Mouse (Mus musculus): ENCODE data around the gene Hcn2.
A peak's percentile ranks its signal among the peaks of the same experiment; 100 is the strongest.
"Not testable (repeated sequence)": the region's sequence is repeated elsewhere in the genome, so short reads cannot be mapped to it uniquely, and the experiment has no call there.

The Hcn2 gene

DNA sequence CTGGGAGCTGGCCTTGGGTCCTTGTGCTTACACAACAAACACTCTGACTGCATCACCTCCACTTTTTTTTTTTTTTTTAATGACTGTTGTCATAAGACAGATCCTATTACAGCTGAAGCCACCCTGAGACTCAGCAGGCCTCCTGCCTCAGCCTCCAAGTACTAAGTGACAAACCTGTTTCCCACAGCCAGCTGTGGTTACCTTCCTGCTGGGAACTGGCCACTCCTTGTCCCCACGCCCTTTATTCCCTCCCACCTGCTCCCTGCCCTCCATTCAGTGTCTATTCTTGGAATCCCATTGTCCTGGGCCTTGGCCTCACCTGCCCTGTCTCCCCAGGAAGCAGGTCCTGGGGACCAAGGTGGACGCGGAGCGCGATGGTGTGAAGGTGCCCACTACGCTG, 28.9 kb upstream of the Hcn2 start:
- no peak for DNase-seq (ENCODE audit: low read depth)

DNA sequence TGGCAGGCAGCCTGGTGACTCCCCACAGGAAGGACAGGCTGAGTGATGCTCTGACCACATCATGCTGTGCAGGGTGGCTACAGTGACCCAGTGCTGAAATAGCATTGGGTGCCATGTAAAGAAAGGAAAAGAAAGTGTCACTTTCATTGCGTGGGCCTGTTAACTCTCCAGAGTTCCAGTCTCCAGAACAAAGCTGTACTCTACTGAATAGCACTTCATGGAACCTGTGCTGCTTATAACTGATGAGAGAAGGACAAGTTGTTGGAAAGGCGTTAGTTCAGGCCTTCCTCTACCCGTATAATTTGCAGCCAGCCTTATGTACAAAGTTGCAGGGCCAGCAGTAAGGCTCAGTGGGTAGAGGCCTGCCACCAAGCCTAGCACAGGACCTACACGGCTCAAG, 27.7 kb upstream of the Hcn2 start, which contains the start of gene Gzmm:
Gene Gzmm, plus strand, starts transcription at position 301 of the 400 bp plus-strand sequence.
- DNase-seq (ENCODE audit: low read depth), result no peak

DNA sequence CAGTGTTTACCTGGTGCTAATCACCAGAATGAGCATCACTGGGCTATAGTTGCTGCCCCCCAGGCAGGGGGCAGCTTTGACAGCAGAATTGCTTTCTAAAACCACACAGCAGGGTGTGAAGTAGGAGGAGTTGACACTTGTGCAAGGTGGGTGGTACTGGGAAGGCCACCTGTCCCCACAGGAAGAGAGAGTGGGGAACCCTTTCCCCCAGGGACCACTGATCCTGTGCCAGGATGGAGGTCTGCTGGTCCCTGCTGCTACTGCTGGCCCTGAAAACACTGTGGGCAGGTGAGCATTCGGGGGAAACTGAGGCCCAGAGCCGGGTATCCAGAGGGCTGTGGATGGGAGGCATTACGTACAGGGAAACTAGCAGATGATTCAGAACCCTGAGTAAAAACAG, 27.3 kb upstream of the Hcn2 start:
- no peak for DNase-seq (ENCODE audit: low read depth)

DNA sequence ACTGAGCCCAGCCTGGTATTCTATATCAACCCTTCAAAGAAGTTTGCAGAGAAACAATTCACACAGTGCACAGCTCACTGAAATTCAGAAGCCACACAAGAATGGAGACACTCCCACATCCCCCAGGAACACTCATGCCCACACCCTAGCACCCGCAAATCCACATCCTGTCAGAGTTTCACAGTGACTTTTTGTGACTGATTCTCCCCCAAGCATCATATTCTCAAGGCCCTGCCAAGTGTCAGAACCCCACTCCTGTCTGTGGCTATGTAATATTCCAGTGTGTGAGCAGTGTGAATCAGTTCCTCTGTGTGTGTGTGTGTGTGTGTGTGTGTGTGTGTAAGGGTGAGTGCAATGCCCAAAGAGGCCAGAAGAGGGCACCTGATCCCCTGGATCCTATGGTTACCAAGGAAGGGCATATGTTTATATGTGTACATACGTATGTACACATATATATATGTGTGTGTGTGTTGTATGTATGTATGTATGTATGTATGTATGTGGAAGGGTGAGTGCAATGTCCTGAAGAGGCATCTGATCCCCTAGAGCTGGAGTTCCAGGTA, 24.4 kb upstream of the Hcn2 start:
- DNase-seq (ENCODE audit: low read depth), result peak; percentile 47

DNA sequence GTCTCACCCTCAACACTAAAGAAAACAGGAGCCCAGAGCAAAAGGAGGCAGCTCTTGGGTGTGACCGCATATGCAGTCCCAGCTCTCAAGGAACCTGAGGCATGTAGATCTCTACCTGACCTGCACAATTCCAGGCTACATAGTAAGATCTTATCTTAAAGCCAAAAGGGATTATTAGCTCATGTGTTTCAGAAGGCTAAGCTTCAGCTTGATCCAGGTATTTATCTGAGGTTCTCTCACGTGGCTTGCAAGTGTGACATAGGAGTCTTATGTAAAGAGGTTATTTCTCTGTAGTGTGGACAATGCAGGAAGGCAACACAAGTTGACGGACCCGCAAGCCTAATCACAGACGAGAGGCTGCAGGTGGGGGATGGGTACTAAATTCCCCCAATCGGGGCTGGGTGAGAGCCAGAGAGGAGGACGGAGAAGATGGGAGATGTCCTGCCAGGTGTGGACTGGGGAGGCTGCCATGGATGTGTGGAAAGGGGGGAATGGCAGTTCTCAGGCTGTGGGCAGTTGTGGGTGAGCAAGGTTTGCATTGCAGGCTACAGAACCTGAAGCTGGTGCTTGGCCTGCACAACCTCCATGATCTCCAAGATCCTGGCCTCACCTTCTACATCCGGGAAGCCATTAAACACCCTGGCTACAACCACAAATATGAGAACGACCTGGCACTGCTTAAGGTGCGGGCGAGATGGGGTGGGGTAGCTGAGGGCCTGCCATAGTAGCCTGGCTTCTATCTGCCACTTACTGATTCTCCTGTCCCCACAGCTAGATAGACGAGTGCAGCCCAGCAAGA, 22.7 kb upstream of the Hcn2 start:
- no peak for DNase-seq (ENCODE audit: low read depth)

DNA sequence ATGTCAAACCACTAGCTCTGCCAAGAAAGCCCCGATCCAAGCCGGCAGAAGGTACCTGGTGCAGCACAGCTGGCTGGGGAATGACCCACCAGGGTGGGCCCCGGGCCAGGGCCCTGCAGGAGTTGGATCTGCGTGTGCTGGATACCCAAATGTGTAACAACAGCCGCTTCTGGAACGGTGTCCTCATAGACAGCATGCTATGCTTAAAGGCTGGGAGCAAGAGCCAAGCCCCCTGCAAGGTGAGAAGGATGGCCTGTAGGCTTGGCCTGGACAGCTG, 22.1 kb upstream of the Hcn2 start:
- no peak for DNase-seq (ENCODE audit: low read depth)

DNA sequence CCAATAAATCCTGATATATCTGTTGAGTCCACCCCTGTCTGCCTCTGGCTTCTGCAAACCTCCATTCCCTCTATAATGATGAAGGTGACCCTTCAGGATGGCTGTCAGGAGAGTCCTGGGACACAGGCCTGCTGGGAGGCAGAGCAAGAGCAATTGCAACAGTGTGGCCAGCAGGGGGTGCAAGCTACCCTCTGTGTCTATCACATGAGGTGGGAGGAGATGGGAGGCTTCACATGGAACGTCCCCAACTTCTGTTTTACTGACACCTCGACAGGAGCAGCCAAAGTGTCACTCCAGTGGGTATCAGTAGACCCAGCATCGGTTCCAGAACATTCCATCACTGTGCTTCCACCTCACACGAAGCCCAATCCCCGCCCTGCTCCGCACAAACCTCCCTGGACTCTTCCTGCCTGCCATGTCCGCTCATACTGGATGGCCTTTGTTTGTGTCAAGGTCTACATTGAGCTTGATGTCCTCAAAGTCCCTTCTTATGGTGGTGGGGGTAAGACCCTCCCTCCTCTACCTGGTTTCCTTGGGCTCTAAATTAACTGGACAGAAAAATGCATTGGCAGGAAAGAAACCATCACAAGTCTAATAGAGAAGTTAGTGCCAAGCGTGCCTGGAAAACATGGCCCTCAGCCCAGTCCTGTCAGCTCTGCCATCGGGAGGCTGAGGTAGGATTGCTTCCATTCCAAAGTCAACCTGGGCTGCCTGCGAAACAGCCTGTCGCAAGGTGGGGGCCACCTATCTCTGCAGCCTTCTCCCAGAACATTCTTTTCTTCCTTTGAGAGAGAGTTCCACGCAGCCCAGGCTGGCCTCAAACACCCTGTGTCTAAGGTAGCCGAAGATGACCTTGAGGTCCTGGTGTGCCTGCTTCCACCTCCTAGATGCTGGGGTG, 21.0 kb upstream of the Hcn2 start:
- DNase-seq (ENCODE audit: low read depth), result peak; percentile 79

DNA sequence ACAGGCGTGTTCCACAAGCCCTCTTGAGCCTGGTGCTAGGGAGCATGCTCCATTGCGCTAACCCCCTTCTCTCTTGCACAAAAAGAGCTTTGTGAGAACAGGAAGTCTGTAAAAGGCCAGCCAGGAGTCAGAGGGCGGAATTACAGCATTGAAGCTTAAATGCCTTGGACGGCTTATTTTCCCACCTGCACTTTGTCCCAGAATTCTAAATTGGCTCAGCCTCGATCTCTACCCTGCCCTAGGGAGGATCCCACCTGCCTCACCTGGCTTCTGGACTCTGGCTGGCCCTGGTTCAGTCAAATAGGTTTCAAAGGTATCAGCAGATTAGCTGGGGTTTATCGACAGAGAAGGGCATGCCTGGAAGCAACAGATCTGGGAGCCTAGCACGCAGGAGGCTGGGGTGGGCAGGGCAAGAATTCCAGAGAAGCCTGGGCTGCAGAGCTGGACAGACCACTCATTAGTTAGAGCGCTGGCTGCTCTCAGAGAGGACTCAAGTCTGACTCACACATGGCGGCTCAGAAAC, 20.2 kb upstream of the Hcn2 start:
- no peak for DNase-seq (ENCODE audit: low read depth)

DNA sequence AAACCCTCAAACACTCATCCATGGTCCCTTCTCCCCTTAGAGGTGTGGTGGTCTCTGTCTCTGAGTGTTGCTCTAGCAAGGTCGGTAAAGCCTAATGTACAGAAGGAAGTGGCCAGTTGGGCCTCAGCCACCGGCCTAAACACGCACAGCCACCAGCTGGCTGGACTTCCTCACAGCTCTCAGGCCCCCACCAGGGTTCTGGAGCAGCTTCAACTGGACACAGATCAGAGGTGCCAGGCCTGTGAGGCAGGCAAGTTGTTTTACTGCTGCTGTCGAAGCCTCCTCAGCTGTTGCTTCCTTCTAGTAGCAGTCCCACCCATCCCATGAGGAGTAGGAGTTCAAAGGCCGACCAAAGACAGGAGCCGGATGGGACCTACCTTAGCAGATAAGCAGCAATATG, 18.5 kb upstream of the Hcn2 start:
- DNase-seq (ENCODE audit: low read depth), result no peak

DNA sequence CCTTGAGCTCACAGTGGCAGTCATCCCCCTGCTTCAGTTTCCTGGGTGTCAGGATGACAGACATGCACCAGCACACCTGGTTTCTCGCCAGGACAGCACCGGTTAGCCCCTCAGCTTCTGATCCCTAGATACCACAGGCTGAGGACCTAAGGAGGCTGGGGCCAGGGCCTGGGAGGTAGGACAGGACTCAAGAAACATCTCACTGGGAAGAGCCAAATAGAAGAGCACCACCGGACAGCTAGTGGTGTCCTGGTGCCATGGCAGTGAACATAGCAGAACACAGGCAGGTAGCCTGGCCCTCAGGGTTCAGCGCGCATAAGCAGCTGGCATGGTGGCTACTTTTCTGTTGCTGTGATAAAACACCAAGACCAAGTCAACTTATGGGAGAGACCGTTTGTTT, 18.0 kb upstream of the Hcn2 start:
- no peak for DNase-seq (ENCODE audit: low read depth)

DNA sequence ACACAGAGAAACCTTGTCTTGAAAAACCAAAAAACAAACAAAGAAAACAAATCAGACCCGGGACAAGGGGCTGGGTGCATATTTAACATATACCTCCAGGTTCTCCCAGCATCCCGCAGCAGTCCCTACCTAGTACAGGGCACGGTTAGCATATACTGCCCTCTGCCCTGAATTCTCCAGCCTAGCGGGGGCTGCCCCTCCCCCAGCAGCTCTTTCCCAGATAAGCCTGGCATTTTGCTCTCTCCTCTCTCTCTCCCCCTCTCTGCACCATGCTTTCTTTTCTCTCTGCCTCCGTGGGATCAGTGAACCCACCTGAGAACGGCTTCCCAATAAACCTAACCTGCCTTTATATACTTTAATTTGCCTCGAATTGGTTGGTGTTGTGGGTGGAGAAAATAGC, 15.8 kb upstream of the Hcn2 start:
- no peak for DNase-seq (ENCODE audit: low read depth)

DNA sequence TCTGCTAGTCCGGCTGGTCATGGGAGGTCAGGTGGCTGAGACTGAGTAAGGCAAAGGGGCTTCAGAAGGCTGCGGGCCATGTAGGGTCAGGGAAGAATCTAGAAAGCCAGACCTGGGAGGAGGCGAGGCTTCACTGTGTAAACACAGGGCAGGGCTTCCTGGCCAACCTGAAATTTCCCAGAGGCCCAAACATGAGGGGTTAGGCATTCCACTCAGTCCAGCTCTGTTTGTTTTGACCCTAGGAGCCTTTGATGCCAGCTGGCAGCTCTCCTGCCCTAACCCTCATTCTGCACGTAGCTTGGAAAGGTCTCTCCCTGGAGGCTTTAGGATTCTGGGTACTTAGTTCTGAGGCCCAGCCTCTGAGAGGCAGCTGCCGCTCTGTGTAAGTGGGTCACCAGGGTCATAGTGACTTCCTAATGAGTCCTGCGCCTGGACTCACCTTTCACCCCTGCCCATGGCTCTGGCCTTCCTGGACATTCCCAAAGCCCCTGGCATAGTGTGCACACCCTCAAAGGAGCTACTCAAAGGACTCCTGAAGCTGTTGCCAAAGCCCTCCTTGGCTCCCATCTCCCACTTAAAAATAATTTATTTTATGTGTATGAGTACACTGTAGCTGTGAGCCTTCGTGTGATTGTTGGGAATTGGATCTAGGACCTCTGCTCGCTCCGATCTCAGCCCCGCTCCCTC, 14.8 kb upstream of the Hcn2 start:
- DNase-seq (ENCODE audit: low read depth), result no peak

DNA sequence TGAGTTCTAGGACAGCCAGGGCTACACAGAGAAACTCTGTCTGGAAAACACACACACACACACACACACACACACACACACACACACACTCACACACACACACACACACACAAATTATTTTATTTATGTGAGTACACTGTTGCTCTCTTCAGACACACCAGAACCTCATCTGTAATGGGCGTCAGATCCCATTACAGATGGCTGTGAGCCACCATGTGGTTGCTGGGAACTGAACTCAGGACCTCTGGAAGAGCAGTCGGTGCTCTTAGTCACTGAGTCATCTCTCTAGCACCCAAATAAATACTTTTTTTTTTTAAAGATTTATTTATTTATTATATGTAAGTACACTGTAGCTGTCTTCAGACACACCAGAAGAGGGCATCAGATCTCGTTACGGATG, 13.5 kb upstream of the Hcn2 start:
- DNase-seq (ENCODE audit: low read depth), result not testable (repeated sequence)

DNA sequence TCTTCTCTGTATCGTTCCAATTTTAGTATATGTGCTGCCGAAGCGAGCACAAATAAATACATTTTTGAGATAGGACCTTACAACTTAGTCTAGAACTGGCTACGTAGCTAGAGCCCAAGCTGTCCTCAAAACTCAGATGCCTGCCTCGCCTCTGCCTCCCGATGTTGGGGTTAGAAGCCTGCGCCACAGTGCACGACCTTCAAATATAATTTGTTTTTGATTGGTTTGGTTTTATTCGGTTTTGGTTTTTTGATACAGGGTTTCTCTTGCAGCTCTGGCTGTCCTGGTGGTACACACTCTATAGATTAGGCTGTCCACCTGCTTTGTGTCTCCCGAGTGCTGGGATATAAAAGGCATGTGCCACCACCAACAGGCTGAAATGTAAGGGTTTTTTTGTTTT, 12.9 kb upstream of the Hcn2 start:
- no peak for DNase-seq (ENCODE audit: low read depth)

DNA sequence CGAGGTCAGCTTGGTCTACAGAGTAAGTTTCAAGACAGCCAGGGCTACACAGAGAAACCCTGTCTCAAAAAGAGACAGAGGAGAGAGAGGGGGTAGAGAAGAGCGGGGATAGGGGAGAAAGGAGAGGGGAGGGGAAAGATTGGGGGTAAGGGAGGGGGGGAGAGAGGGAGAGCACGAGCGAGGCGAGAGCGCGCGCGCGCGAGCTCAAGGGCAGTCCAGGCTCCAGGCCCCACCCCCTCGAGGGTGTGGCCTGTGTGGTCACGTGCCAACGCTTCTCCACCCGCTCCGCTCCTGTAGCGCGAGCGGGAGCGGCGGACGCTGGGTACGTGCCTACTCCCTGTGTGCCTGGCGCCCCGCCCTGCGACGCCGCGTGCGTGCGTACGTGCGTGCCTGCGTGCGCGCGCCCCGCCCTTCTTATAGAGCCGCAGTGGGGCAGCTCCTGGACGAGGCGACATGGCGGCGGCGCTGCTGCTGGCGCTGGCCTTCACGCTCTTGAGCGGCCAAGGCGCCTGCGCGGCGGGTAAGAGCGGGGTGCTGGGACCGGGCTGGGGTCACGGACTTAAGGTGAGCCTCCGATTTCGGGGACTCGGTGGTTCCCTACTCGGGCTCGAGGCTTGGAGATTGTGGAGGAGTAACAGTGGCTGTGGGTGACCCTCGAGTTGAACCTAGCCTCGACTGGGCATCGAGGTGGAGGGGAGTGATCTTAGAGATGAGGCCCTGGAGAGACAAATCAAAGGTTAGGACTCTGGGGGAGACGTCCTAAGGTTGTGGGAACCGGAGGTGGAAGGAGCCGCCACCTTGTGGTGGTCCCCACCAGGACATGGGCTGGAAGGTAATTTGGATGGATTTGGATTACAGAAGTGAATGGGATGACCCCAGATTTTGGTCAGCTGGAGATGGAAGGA, 12.1 kb upstream of the Hcn2 start, which contains the start of gene Bsg:
Gene Bsg, plus strand, starts transcription at position 427 of the 905 bp plus-strand sequence.
- DNase-seq (ENCODE audit: low read depth), result peak; percentile 99

DNA sequence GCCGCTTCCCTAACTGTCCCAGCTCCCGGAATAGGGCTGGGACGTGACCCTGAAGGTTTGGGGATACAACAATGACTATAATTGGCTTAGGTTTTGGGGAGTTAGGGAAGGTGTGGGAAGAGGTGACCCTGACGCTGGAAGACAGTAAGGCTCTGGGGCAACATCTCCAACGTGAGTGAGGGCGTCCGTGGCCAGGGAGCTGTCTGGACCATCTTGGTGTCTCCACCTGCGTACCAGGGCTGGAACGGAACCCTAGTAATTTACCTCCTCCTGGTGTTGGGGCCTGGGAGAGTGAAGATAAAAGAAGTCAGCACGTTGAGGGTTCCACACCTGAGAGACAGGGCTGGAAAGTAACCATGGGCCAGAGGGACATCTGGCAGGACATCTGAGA, 11.5 kb upstream of the Hcn2 start:
- peak; percentile 26 for DNase-seq (ENCODE audit: low read depth)

DNA sequence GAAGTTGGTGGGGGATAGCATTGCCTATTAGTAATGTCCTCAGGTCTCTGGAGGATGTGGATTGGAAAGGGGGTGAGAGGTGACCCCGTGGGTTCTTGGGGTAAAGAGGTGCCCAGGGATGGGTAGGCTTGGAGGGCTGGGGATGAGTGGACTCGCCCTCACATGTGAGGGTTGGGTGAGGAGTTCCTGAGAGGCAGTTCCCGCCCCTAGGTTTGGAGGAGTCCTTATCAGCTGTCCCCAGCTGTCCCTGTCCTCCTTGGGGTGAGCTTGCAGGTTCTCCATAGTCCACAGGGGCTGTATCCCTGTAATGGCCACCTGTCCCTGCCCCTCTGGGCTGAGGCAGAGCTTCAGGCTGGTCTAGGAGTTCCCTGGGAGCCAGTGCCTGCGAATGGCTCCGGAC, 10.5 kb upstream of the Hcn2 start:
- DNase-seq (ENCODE audit: low read depth), result no peak

DNA sequence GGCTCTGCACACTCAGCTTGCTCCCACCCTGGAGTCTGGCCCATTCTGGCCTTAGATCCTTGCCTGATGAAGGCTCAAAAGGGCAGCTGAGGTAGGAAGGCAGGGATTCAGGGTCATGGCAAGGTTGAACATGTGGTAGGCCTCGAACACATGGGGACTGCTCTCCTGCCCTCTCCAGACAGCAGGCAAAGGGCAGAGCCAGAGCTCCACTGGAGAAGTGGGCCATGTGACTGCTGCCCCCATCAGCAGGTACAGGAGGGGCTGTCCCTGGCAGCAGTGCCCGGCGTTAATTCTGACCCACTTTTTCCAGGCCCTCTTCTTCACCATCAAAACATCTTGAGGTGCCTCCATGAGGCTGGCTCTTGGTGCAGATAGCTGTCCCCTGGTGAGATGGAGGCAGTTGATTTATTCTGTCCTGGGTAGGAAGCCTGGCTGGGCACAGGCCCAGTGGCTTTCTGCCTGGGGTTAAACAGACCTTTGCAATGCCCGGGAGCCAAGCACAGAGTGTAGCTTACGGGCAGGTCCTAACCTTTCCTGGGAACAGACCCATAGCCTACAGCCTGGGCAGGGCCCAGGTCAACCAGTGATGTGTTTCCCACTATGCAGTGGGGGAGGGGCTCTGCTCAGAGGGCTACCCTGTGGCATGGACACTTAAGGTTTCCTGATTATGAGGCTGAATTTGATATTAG, 9.9 kb upstream of the Hcn2 start:
- no peak for DNase-seq (ENCODE audit: low read depth)

DNA sequence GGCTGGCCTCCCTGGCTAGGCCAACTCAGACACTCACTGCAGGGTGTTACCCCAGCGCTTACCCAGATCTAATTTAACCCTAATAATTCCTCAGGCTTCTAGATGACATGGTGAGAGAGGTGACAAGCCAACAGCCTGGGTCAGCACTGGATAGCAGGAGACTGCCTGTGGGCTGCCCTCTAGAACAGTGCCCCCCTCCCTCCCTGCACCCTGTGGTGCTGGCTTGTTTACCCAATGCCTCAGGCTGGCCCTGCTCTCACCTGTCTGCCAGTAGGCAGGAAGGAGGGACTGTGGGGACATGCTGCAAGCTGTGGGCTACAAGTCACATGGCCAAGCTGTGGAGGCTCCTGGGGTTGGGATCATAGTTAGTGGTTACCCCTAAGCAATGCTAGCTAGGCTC, 9.3 kb upstream of the Hcn2 start:
- DNase-seq (ENCODE audit: low read depth), result no peak

DNA sequence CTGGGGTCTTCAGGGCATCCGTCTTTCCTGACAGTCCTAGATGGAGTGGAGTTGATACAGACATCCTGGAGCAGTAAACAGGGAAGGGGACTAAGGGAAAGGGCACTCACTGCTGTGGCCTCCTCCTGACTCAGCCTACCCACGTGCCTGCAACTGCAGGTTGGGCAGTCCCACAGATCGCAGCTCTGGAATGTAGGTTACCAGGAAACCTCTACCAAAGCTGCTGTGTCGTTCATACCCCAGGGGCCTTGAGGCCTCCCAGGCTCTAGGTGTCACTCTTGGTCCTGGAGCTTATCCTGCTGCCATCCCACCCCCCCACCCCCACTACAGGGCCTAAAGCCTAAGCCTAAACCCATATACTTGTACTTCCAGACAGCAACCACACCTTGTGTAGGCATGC, 8.7 kb upstream of the Hcn2 start:
- DNase-seq (ENCODE audit: low read depth), result no peak

DNA sequence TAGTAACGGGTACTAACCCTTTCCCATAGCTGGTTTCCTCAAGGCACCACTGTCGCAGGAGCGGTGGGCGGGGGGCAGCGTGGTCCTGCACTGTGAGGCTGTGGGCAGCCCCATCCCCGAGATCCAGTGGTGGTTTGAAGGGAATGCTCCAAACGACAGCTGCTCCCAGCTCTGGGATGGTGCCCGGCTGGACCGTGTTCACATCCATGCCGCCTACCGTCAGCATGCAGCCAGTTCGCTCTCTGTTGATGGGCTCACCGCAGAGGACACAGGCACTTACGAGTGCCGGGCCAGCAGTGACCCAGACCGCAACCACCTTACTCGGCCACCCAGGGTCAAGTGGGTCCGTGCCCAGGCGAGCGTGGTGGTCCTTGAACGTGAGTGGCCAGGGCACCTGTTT, 7.8 kb upstream of the Hcn2 start:
- DNase-seq (ENCODE audit: low read depth), result no peak

Data from induced T-regulatory cell, adult 2 months (primary cell).